Mouse (Mus musculus): ENCODE measurements around the gene Kcnab2. TPM values are rescaled to one million over a fixed set of nuclear protein-coding genes. Genes with fewer than 3 reads are reported as not detected.

The Kcnab2 gene
- polyA plus RNA-seq, 1 experiment from 2014 or later = 9.2 TPM

- Histone ChIP-seq H3K27me3 (no peaks in the 10 kb centered on the region), H3K27ac (no peak overlapping the region), H3K4me2 (no peak overlapping the region), H3K9me3 (no peaks in the 10 kb centered on the region), H3K4me3 (no peak overlapping the region), H3K36me3 (no peaks in the 10 kb centered on the region), H3K9ac (no peak overlapping the region), H3K4me1 (no peaks in the 10 kb centered on the region)
- WGBS = 81% methylated on average over 6 of the region's 6 CpGs
- no peak for ATAC-seq (ENCODE audit: insufficient number of reproducible peaks, insufficient read depth, low FRiP score, low TSS enrichment, low read depth)
These were observed 26.3 kb downstream of the Kcnab2 start for GRCm38 (mm10) chr4:152451371-152451770.

GRCm38 (mm10) chr4:152448666-152449018, 29.0 kb downstream of the Kcnab2 start:
- Histone ChIP-seq H3K4me2 (no peak overlapping the region), H3K9me3 (no peaks in the 10 kb centered on the region), H3K27ac (no peak overlapping the region), H3K4me1 (no peaks in the 10 kb centered on the region), H3K9ac (no peak overlapping the region), H3K36me3 (no peaks in the 10 kb centered on the region), H3K4me3 (no peak overlapping the region), H3K27me3 (no peaks in the 10 kb centered on the region)
- 50% methylated on average over 8 of the region's 8 CpGs for WGBS
- no peak for ATAC-seq (ENCODE audit: insufficient number of reproducible peaks, insufficient read depth, low FRiP score, low TSS enrichment, low read depth)

GRCm38 (mm10) chr4:152447731-152448665, 29.7 kb downstream of the Kcnab2 start:
- no peak overlapping the region for H3K9ac ChIP-seq

DNA sequence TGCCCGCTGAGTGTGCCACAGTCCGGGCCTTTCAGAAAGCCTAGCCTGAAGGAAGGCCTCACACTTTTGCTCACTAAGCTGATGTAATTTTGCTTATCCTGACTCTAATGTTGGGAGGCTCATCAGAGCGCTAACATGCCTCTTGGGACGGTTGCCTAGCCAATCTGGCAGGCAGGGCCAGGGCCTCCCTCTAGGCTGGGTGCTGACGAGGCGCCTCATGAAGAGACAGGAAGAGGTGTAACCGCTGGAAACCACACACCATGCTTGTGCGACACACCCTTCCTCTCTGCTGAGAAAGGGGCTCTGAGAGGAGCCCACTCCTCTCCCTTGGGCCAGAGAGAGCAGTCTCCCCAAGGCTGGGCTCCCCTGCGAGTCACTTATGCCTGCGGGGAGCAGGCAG, 31.5 kb downstream of the Kcnab2 start:
- Histone ChIP-seq H3K9me3 (no peaks in the 10 kb centered on the region), H3K27me3 (peaks cover 6% of the 10 kb centered on the region; the same call in 1 of the 2 replicates), H3K4me2 (no peak overlapping the region), H3K4me3 (no peak overlapping the region), H3K4me1 (no peaks in the 10 kb centered on the region), H3K27ac (no peak overlapping the region), H3K36me3 (no peaks in the 10 kb centered on the region), H3K9ac (no peak overlapping the region)
- WGBS = 78% methylated on average over 10 of the region's 10 CpGs
- no peak for ATAC-seq (ENCODE audit: insufficient number of reproducible peaks, insufficient read depth, low FRiP score, low TSS enrichment, low read depth)

More at GRCm38 (mm10) chr4:152447731-152448665, 29.7 kb downstream of the Kcnab2 start:
- Histone ChIP-seq H3K4me3 (no peak overlapping the region), H3K4me2 (no peak overlapping the region), H3K9me3 (no peaks in the 10 kb centered on the region), H3K27me3 (no peaks in the 10 kb centered on the region), H3K4me1 (no peaks in the 10 kb centered on the region), H3K36me3 (no peaks in the 10 kb centered on the region), H3K27ac (no peak overlapping the region)
- WGBS = 80% methylated on average over 22 of the region's 22 CpGs
- no peak for ATAC-seq (ENCODE audit: insufficient number of reproducible peaks, insufficient read depth, low FRiP score, low TSS enrichment, low read depth)

DNA sequence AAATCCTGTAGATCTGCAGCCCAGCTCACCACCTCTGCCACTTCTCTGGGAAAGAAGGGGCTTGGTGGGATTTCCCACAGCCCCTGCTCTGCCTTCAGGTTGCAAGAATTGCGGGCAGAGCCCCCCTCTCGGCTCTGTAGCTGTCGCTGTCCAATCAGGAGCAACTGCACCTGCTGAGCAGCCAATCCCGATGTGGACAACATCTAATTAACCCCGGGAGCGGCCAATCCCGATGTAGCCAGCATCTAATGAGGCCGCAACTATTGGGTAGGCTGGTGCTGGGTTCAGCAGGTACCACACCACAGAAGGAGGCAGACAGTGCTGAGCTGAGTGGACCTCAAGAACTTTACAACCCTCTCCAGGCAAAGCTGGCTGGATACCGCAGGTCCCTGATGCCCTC, 36.1 kb downstream of the Kcnab2 start:
- Histone ChIP-seq H3K27ac (no peak overlapping the region), H3K9ac (no peak overlapping the region), H3K4me2 (no peak overlapping the region), H3K9me3 (no peaks in the 10 kb centered on the region), H3K36me3 (no peaks in the 10 kb centered on the region), H3K27me3 (peaks cover 6% of the 10 kb centered on the region; the same call in 1 of the 2 replicates), H3K4me1 (no peaks in the 10 kb centered on the region), H3K4me3 (no peak overlapping the region)
- WGBS = 36% methylated on average over 9 of the region's 9 CpGs
- no peak for ATAC-seq (ENCODE audit: insufficient number of reproducible peaks, insufficient read depth, low FRiP score, low TSS enrichment, low read depth)

DNA sequence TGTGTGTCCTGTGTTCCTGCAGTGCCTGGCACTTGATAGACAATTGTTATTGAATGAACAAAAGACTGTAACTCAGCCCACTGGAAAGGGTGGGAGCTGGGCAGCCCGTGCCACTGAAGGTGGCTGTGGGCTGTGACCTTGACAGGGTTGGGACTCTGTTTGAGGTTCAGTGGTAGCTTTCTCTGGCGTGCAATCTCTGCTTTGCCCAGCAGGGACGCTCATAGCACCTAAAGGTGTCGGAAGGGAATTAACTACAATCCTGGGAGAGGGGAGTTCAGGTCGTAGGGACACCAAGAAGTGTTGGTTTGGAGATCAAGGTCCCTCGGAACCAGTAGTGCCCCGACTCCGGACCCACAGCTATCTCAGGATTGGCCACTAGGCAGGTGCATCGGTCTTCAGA, 36.8 kb downstream of the Kcnab2 start:
- no peaks in the 10 kb centered on the region for H3K9me3 ChIP-seq
- no peaks in the 10 kb centered on the region for H3K4me1 ChIP-seq
- H3K27ac ChIP-seq = no peak overlapping the region
- no peak overlapping the region for H3K4me2 ChIP-seq
- ATAC-seq (ENCODE audit: insufficient number of reproducible peaks, insufficient read depth, low FRiP score, low TSS enrichment, low read depth) = no peak
- peaks cover 6% of the 10 kb centered on the region; the same call in 1 of the 2 replicates for H3K27me3 ChIP-seq
- 62% methylated on average over 9 of the region's 9 CpGs for WGBS
- H3K4me3 ChIP-seq = no peak overlapping the region
- no peaks in the 10 kb centered on the region for H3K36me3 ChIP-seq
- H3K9ac ChIP-seq = no peak overlapping the region

GRCm38 (mm10) chr4:152435255-152435654, 42.4 kb downstream of the Kcnab2 start:
- no peak for ATAC-seq (ENCODE audit: insufficient number of reproducible peaks, insufficient read depth, low FRiP score, low TSS enrichment, low read depth)

GRCm38 (mm10) chr4:152434836-152435235, 42.8 kb downstream of the Kcnab2 start:
- Histone ChIP-seq H3K4me3 (peak overlapping the region; percentile 20), H3K4me2 (peak overlapping the region; percentile 52), H3K36me3 (no peaks in the 10 kb centered on the region), H3K27ac (no peak overlapping the region), H3K4me1 (peaks cover 11% of the 10 kb centered on the region), H3K27me3 (peaks cover 9% of the 10 kb centered on the region), H3K9ac (no peak overlapping the region), H3K9me3 (no peaks in the 10 kb centered on the region)
- 2% methylated on average over 9 of the region's 9 CpGs for WGBS
- 0 out of 2 replicates have a peak, but pooled peaks have one; percentile 53 for ATAC-seq (ENCODE audit: insufficient number of reproducible peaks, insufficient read depth, low FRiP score, low TSS enrichment, low read depth)

More at GRCm38 (mm10) chr4:152435255-152435654, 42.4 kb downstream of the Kcnab2 start:
- peak overlapping the region; percentile 20 for H3K4me3 ChIP-seq
- H3K9ac ChIP-seq = no peak overlapping the region
- no peaks in the 10 kb centered on the region for H3K9me3 ChIP-seq
- H3K27me3 ChIP-seq = peaks cover 9% of the 10 kb centered on the region
- peaks cover 11% of the 10 kb centered on the region for H3K4me1 ChIP-seq
- H3K36me3 ChIP-seq = no peaks in the 10 kb centered on the region
- WGBS = 12% methylated on average over 10 of the region's 10 CpGs
- H3K4me2 ChIP-seq = peak overlapping the region; percentile 52
- H3K27ac ChIP-seq = no peak overlapping the region

DNA sequence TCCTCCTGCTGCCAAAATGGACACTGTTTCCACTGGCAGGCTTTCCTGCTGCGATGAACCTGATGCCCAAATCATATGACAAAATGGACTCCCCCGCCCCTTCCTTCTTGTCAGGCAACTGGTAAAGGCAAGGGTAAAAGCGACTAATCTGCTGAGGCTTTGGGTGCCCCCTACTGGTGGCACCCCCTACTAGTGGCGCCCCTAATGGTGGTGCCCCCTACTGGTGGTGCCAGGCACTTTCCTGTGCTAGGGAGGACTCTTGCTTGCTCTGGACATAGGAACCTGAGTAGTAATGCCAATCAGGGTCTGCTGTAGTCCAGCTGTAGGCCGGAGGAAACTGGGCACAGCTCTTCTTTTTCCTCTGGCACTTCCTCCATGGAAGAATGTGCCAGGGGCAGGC, 45.4 kb downstream of the Kcnab2 start:
- no peak overlapping the region for H3K9ac ChIP-seq
- ATAC-seq (ENCODE audit: insufficient number of reproducible peaks, insufficient read depth, low FRiP score, low TSS enrichment, low read depth) = no peak
- no peaks in the 10 kb centered on the region for H3K36me3 ChIP-seq
- H3K4me3 ChIP-seq = no peak overlapping the region
- H3K27ac ChIP-seq = no peak overlapping the region
- no peaks in the 10 kb centered on the region for H3K9me3 ChIP-seq
- WGBS = 57% methylated on average over 5 of the region's 5 CpGs
- H3K4me1 ChIP-seq = peaks cover 11% of the 10 kb centered on the region
- no peak overlapping the region for H3K4me2 ChIP-seq
- peaks cover 9% of the 10 kb centered on the region for H3K27me3 ChIP-seq

GRCm38 (mm10) chr4:152428259-152428658, 49.4 kb downstream of the Kcnab2 start:
- 58% methylated on average over 8 of the region's 8 CpGs for WGBS
- Histone ChIP-seq H3K27ac (no peak overlapping the region), H3K4me1 (0 out of 2 replicates have a peak, but pooled peaks cover 5% of the 10 kb centered on the region), H3K4me2 (no peak overlapping the region), H3K36me3 (no peaks in the 10 kb centered on the region), H3K27me3 (peaks cover 3% of the 10 kb centered on the region; the same call in 1 of the 2 replicates), H3K9ac (no peak overlapping the region), H3K4me3 (no peak overlapping the region), H3K9me3 (no peaks in the 10 kb centered on the region)
- no peak for ATAC-seq (ENCODE audit: insufficient number of reproducible peaks, insufficient read depth, low FRiP score, low TSS enrichment, low read depth)

DNA sequence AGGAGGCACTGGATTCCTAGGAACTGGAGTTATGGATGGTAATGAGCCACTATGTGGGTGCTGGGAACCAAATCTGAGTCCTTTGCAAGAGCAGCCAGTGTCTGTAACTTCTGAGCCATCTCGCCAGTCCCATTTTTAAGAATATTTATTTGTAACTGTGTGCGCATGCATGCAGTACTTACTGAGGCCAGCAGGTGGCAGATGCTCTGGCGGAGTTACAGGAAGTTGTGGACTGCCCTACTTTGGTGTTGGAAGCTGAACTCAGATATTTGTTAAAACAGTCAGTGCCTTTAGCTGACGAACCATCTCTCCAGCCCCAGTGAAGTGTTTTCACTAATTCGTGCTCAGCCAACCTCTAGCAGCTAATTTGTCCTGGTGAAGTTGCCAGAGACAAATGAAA, 52.7 kb downstream of the Kcnab2 start:
- Histone ChIP-seq H3K27me3 (no peaks in the 10 kb centered on the region), H3K27ac (no peak overlapping the region), H3K4me2 (no peak overlapping the region), H3K4me1 (no peaks in the 10 kb centered on the region), H3K9me3 (no peaks in the 10 kb centered on the region), H3K36me3 (no peaks in the 10 kb centered on the region), H3K4me3 (no peak overlapping the region), H3K9ac (no peak overlapping the region)
- 64% methylated on average over 5 of the region's 5 CpGs for WGBS
- ATAC-seq (ENCODE audit: insufficient number of reproducible peaks, insufficient read depth, low FRiP score, low TSS enrichment, low read depth) = no peak

GRCm38 (mm10) chr4:152424341-152424740, 53.3 kb downstream of the Kcnab2 start:
- no peak overlapping the region for H3K4me2 ChIP-seq
- no peaks in the 10 kb centered on the region for H3K27me3 ChIP-seq
- ATAC-seq (ENCODE audit: insufficient number of reproducible peaks, insufficient read depth, low FRiP score, low TSS enrichment, low read depth) = no peak
- H3K9ac ChIP-seq = no peak overlapping the region
- H3K4me1 ChIP-seq = no peaks in the 10 kb centered on the region
- H3K9me3 ChIP-seq = no peaks in the 10 kb centered on the region
- no peak overlapping the region for H3K4me3 ChIP-seq
- H3K27ac ChIP-seq = no peak overlapping the region
- no peaks in the 10 kb centered on the region for H3K36me3 ChIP-seq
- 32% methylated on average over 4 of the region's 4 CpGs for WGBS

Measured in embryonic facial prominence, embryonic 13.5 days (tissue).